Mouse (Mus musculus): ENCODE results near the gene Fam126b. TPM values are rescaled to one million over a fixed set of nuclear protein-coding genes. Genes with fewer than 3 reads are reported as not detected.
"Not testable (repeated sequence)": the region's sequence is repeated elsewhere in the genome, so short reads cannot be mapped to it uniquely, and the experiment has no call there.

The Fam126b gene
- polyA plus RNA-seq, 1 experiment, result 1.2 TPM

DNA sequence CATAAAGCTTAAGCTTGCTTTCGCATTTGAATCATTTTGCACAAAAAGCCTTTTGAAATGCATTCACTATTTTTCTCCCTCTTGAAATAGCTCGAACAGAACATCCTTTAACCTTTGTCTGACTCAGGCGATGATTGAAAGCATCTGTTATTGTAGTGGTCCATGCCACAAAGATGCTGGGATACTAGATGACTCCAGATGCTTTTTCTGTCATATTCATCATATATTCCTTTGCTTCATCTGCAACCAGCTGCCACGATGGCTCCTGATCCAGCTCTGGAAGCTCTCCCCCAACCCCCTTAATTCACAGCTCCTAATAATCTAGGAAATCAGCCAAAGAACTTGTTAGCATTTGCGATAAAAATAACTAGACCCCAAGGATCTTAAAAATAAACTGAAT, 31.0 kb upstream of the Fam126b start:
- Histone ChIP-seq H3K4me1 (ENCODE audit: control insufficient read depth, insufficient read depth, insufficient read length, low read length) (peaks cover 9% of the 10 kb centered on the region; the same call in 1 of the 2 replicates), H3K36me3 (ENCODE audit: control insufficient read depth, insufficient read depth, low read length) (no peaks in the 10 kb centered on the region), H3K27ac (ENCODE audit: insufficient read depth, low read depth, low read length) (no peak overlapping the region), H3K27me3 (ENCODE audit: control insufficient read depth, insufficient read depth, low read length) (no peaks in the 10 kb centered on the region), H3K4me3 (ENCODE audit: low read depth, low read length) (no peak overlapping the region)
- no peak for TF ChIP-seq POLR2A (IDR thresholded peaks at IDR 0.05; ENCODE audit: low read depth, low read length)
- TF ChIP-seq CTCF (IDR thresholded peaks at IDR 0.05; ENCODE audit: extremely low read depth, insufficient read length, insufficient replicate concordance, low read depth, low read length), result no peak
- 76% methylated on average over 5 of the region's 5 CpGs for WGBS

- Histone ChIP-seq H3K4me3 (ENCODE audit: low read depth, low read length) (no peak overlapping the region), H3K27ac (ENCODE audit: insufficient read depth, low read depth, low read length) (peak overlapping the region; percentile 84), H3K27me3 (ENCODE audit: control insufficient read depth, insufficient read depth, low read length) (no peaks in the 10 kb centered on the region), H3K36me3 (ENCODE audit: control insufficient read depth, insufficient read depth, low read length) (no peaks in the 10 kb centered on the region), H3K4me1 (ENCODE audit: control insufficient read depth, insufficient read depth, insufficient read length, low read length) (peaks cover 8% of the 10 kb centered on the region; the same call in 1 of the 2 replicates)
- WGBS, result 62% methylated on average over 3 of the region's 3 CpGs
- TF ChIP-seq CTCF (IDR thresholded peaks at IDR 0.05; ENCODE audit: extremely low read depth, insufficient read length, insufficient replicate concordance, low read depth, low read length) (no peak), POLR2A (IDR thresholded peaks at IDR 0.05; ENCODE audit: low read depth, low read length) (no peak)
These were observed 30.1 kb upstream of the Fam126b start for GRCm38 (mm10) chr1:58616176-58616575.

DNA sequence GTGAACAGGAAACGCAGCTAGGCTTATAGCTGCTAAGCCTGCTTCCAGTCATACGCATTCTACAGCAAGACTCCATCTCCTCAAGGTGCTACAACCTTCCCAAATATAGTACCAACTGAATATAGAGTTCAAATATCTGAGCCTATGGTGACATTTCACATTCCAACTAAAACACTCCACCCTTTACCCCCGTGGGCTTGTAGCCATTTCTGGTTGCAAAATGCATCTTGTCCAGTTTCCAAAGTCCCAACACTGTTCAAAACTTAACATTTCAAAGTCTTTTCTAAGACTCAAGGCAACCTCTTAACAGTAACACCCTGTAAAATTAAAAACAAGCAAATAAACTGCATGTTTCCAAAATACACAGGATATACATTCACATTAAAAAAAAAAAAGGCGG, 29.0 kb upstream of the Fam126b start:
- Histone ChIP-seq H3K27ac (ENCODE audit: insufficient read depth, low read depth, low read length) (peak overlapping the region; percentile 88), H3K27me3 (ENCODE audit: control insufficient read depth, insufficient read depth, low read length) (no peaks in the 10 kb centered on the region), H3K4me1 (ENCODE audit: control insufficient read depth, insufficient read depth, insufficient read length, low read length) (peaks cover 11% of the 10 kb centered on the region; the same call in 1 of the 2 replicates), H3K4me3 (ENCODE audit: low read depth, low read length) (peak overlapping the region; percentile 15; the same call in 1 of the 2 replicates), H3K36me3 (ENCODE audit: control insufficient read depth, insufficient read depth, low read length) (no peaks in the 10 kb centered on the region)
- TF ChIP-seq POLR2A (IDR thresholded peaks at IDR 0.05; ENCODE audit: low read depth, low read length) (no peak), CTCF (IDR thresholded peaks at IDR 0.05; ENCODE audit: extremely low read depth, insufficient read length, insufficient replicate concordance, low read depth, low read length) (no peak)
- WGBS, result 78% methylated on average over 4 of the region's 4 CpGs

DNA sequence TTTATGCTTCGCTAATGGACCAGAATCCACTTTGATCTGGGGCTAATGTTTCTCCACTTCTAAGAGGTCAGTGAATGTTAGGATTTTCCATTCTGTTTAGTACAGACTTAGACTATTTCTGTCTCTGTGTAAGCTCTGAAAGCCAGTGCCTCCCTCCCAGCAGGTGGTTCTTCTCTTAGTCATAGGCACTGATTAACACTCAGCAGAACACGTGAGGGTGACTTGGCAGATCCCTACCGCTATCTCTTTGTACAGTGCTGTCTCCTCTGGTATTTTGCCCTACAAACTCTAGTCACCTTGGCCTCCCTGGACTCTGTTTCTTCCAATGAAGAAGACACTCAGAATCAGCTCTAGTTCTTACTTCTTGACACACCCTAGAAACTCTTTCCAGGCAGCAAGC, 28.3 kb upstream of the Fam126b start:
- peak overlapping the region; percentile 88; the same call in 1 of the 2 replicates for H3K27ac ChIP-seq (ENCODE audit: insufficient read depth, low read depth, low read length)
- 48% methylated on average over 3 of the region's 3 CpGs for WGBS

DNA sequence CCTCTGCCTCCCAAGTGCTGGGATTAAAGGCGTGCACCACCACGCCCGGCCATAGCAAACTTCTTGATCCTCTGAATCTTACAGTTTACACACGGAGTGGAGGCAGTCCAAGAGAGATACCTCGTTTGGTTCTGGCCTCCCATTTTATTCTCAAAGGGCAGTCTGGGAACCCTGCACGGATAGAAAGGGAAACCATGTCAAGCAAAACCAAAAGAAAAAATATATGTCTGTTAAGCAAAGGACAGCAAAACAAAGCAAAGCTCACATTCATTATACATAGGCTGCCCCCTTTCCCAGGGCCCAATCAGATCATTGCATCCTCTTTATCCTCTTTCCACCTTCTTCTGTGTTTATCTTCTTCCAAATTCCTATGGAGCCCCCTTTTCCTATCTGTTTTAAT, 27.7 kb upstream of the Fam126b start:
- TF ChIP-seq CTCF (IDR thresholded peaks at IDR 0.05; ENCODE audit: extremely low read depth, insufficient read length, insufficient replicate concordance, low read depth, low read length) (no peak), POLR2A (IDR thresholded peaks at IDR 0.05; ENCODE audit: low read depth, low read length) (no peak)

More for the DNA sequence above, 28.3 kb upstream of the Fam126b start:
- peaks cover 11% of the 10 kb centered on the region; the same call in 1 of the 2 replicates for H3K4me1 ChIP-seq (ENCODE audit: control insufficient read depth, insufficient read depth, insufficient read length, low read length)
- H3K4me3 ChIP-seq (ENCODE audit: low read depth, low read length), result no peak overlapping the region
- TF ChIP-seq POLR2A (IDR thresholded peaks at IDR 0.05; ENCODE audit: low read depth, low read length) (no peak), CTCF (IDR thresholded peaks at IDR 0.05; ENCODE audit: extremely low read depth, insufficient read length, insufficient replicate concordance, low read depth, low read length) (no peak)
- H3K27me3 ChIP-seq (ENCODE audit: control insufficient read depth, insufficient read depth, low read length), result no peaks in the 10 kb centered on the region
- H3K36me3 ChIP-seq (ENCODE audit: control insufficient read depth, insufficient read depth, low read length), result no peaks in the 10 kb centered on the region

DNA sequence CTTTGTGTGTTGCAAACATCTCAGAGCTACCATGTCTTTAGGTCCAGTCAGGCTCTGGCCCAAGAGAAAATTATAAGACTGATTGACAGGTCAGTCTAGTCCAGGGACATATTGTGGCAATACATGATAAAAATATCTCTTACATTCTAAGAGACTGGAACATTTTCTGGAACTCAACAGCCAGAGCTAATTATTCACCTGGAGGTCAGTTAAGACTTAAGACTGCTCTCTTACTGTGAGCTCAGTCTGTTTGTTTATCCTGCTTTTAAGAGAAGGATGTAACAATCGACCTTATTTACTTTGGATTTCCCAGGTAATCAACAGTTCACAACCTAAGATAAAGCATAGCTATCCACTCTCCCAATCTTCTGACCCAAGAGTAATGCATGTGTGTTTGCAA, 24.5 kb upstream of the Fam126b start:
- TF ChIP-seq CTCF (IDR thresholded peaks at IDR 0.05; ENCODE audit: extremely low read depth, insufficient read length, insufficient replicate concordance, low read depth, low read length), result no peak
- TF ChIP-seq POLR2A (IDR thresholded peaks at IDR 0.05; ENCODE audit: low read depth, low read length), result no peak
- Histone ChIP-seq H3K4me3 (ENCODE audit: low read depth, low read length) (no peak overlapping the region), H3K36me3 (ENCODE audit: control insufficient read depth, insufficient read depth, low read length) (no peaks in the 10 kb centered on the region), H3K4me1 (ENCODE audit: control insufficient read depth, insufficient read depth, insufficient read length, low read length) (peaks cover 8% of the 10 kb centered on the region; the same call in 1 of the 2 replicates), H3K27ac (ENCODE audit: insufficient read depth, low read depth, low read length) (no peak overlapping the region), H3K27me3 (ENCODE audit: control insufficient read depth, insufficient read depth, low read length) (no peaks in the 10 kb centered on the region)
- WGBS, result 11% methylated on average over 1 of the region's 1 CpGs

More for the DNA sequence above, 27.7 kb upstream of the Fam126b start:
- Histone ChIP-seq H3K4me3 (ENCODE audit: low read depth, low read length) (no peak overlapping the region), H3K27me3 (ENCODE audit: control insufficient read depth, insufficient read depth, low read length) (no peaks in the 10 kb centered on the region), H3K27ac (ENCODE audit: insufficient read depth, low read depth, low read length) (no peak overlapping the region), H3K4me1 (ENCODE audit: control insufficient read depth, insufficient read depth, insufficient read length, low read length) (peaks cover 11% of the 10 kb centered on the region; the same call in 1 of the 2 replicates), H3K36me3 (ENCODE audit: control insufficient read depth, insufficient read depth, low read length) (no peaks in the 10 kb centered on the region)
- 64% methylated on average over 6 of the region's 6 CpGs for WGBS

GRCm38 (mm10) chr1:58610166-58610565, 24.0 kb upstream of the Fam126b start:
- no peak overlapping the region for H3K27ac ChIP-seq (ENCODE audit: insufficient read depth, low read depth, low read length)

DNA sequence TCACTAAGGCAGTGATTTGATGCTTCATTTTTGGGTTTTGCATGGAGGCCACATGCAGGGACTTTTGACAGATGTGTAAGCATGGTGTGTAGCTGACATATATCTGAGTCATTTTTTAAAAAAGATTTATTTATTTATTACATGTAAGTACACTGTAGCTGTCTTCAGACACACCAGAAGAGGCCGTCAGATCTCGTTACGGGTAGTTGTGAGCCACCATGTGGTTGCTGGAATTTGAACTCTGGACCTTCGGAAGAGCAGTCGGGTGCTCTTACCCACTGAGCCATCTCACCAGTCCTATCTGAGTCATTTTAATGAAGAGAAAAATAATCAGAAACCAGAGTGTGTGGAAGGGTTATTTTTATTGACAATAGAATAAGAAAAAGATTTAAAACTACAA, 23.5 kb upstream of the Fam126b start:
- H3K27me3 ChIP-seq (ENCODE audit: control insufficient read depth, insufficient read depth, low read length); H3K27ac ChIP-seq (ENCODE audit: insufficient read depth, low read depth, low read length); H3K36me3 ChIP-seq (ENCODE audit: control insufficient read depth, insufficient read depth, low read length); H3K4me3 ChIP-seq (ENCODE audit: low read depth, low read length); H3K4me1 ChIP-seq (ENCODE audit: control insufficient read depth, insufficient read depth, insufficient read length, low read length): not testable (repeated sequence)
- WGBS, result 66% methylated on average over 5 of the region's 5 CpGs

More at GRCm38 (mm10) chr1:58610166-58610565, 24.0 kb upstream of the Fam126b start:
- no peaks in the 10 kb centered on the region for H3K27me3 ChIP-seq (ENCODE audit: control insufficient read depth, insufficient read depth, low read length)
- WGBS, result 60% methylated on average over 1 of the region's 1 CpGs
- H3K36me3 ChIP-seq (ENCODE audit: control insufficient read depth, insufficient read depth, low read length), result no peaks in the 10 kb centered on the region
- no peak overlapping the region for H3K4me3 ChIP-seq (ENCODE audit: low read depth, low read length)
- TF ChIP-seq CTCF (IDR thresholded peaks at IDR 0.05; ENCODE audit: extremely low read depth, insufficient read length, insufficient replicate concordance, low read depth, low read length), result no peak
- TF ChIP-seq POLR2A (IDR thresholded peaks at IDR 0.05; ENCODE audit: low read depth, low read length), result no peak
- H3K4me1 ChIP-seq (ENCODE audit: control insufficient read depth, insufficient read depth, insufficient read length, low read length), result peaks cover 5% of the 10 kb centered on the region; the same call in 1 of the 2 replicates

All from small intestine, adult 2 months (tissue).